Mouse (Mus musculus) monocyte, adult 2 months (primary cell): ENCODE measurements around the gene Tmsb10.

Source experiments
- DNase-seq, 2 experiments: peaks; one replicate each; pipeline ENCODE4 v3.0.0; 2022; ENCODE audit warnings: low spot score in 2 of 2, low read depth in 1 of 2

Gene Tmsb10

DNA sequence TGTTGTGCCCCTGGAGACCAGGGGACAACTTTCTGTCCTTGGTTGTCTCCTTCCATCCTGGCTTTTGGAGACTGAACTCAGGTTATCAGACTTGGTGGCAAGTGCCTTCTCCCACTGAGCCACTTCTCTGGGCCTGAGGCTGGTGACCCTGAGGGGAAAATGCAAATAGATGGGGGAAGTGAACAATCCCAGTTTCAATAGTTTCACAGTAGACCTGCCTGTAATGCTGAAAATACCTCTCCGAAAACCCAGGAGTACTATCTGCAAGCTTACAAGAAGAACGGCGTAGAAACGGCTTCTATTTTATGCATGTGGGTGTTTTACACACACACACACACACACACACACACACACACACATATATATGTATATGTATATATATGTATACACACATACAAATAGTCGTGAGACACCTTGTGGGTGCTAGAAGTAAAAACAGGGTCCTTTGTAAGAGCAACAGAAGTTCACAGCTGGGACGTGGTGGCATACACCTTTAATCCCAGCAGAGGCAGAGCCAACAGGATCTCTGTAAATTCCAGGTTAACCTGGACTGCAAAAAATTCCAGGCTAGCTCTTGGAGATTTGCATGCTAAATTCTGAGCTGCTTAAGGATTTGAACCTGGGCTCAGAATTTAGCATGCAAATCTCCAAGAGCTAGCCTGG is 44.3 kb downstream of the Tmsb10 start:
- no peak for DNase-seq

DNA sequence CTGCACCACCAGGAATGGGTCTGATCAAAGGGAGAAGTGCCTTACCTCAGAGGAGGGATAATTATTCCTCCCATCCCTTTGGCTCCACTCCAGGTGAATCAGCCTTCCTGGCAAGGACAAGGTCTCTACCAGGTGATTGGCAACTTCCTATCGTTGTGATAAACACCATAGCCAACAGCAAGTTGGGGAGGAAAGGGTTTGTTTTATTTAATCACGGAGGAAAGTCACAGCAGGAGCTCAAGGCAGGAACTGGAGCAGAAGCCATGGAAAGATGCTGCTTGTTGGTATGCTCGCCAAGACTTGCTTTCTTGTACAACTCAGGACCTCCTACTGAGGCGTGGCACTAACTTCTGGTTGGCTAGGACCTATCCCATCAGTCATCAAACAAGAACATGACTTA is 47.3 kb downstream of the Tmsb10 start:
- no peak for DNase-seq
